Comparison of ENCODE assay signal across 16 mouse cellular contexts in the genomic region with DNA sequence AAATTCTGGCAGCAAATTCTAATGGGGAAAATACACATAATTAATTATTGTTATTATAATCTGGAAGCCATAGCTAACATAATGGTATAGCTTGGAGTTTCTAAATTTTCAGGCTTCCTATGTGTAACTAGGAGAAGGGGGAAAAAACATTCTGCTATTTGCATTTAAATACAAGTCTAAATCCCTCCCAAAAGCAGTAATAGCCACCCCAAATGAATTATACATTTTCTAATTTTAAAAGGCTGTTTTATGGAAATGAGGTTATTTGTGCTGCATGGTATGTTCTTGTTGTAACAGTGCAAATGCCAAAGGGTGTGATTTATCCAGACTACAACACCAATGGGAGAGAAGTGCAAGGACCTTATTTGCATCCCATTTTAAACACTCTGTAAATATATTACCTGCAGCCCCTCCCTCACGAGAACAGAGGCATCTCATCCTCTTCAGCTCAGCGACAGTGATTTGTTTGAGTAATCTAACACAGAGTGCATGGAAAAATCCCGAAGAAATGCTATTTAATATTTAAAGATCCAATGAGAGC.
DNase-seq lines count a peak whose midpoint lies in the region; ATAC-seq lines count a peak whose summit lies in the region.
"Had no signal": no experiment of that assay in that cellular context is flagged by ENCODE, and none has a peak within 500 bp of the region (broad histone marks: within the 10 kb centered on the region; RNA-seq: fewer than 3 reads in every experiment).

No protein-coding gene starts in this region.

- no peaks in the 10 kb centered on the region for H3K27me3 ChIP-seq in hindbrain, embryonic 13.5 days
- H3K27me3 ChIP-seq in midbrain, embryonic 14.5 days (ENCODE audit: control insufficient read depth, insufficient read depth, low read length) = no peaks in the 10 kb centered on the region

- H3K9me3 ChIP-seq in hindbrain, embryonic 13.5 days = no peaks in the 10 kb centered on the region
- no peaks in the 10 kb centered on the region for H3K9me3 ChIP-seq in midbrain, embryonic 14.5 days (ENCODE audit: control insufficient read depth, low read length)

- no peak overlapping the region for H3K4me3 ChIP-seq in hindbrain, embryonic 13.5 days
- no peak overlapping the region for H3K4me3 ChIP-seq in midbrain, embryonic 14.5 days (replicated peaks; ENCODE audit: low read depth, low read length)

- ATAC-seq in frontal cortex, adult (ENCODE audit: low TSS enrichment) = peak; percentile 47
- ATAC-seq in hindbrain, embryonic 13.5 days (ENCODE audit: low FRiP score) = peak; percentile 78; the same call in 1 of the 2 replicates
- peak; percentile 70 for ATAC-seq in midbrain, embryonic 14.5 days (ENCODE audit: low FRiP score, low TSS enrichment)
- ATAC-seq: inflammation-experienced regulatory T-cells, adult 6 months had no signal

- no peak overlapping the region for H3K27ac ChIP-seq in hindbrain, embryonic 13.5 days
- 0 out of 2 replicates have a peak overlapping the region, but pooled peaks have one; percentile 2 for H3K27ac ChIP-seq in midbrain, embryonic 14.5 days (replicated peaks; ENCODE audit: low read depth, low read length)

- 48% methylated on average over 3 of the region's 3 CpGs for WGBS in hindbrain, embryonic 13.5 days
- 25% methylated on average over 3 of the region's 3 CpGs for WGBS in midbrain, embryonic 14.5 days

- DNase-seq in frontal cortex, postnatal 14 days (ENCODE audit: low spot score in 2 of 2) = no peak
- DNase-seq in midbrain, embryonic 14.5 days = peak; percentile 46
- peak; percentile 1 for DNase-seq in telencephalon, adult 2 months (ENCODE audit: low read depth, low spot score)
- DNase-seq in ovary, postnatal 36 days (ENCODE audit: low spot score) = no peak
- no peak for DNase-seq in kidney, adult 8-10 months
- no peak for DNase-seq in right cerebral cortex, postnatal 36 days (ENCODE audit: low spot score in 2 of 2)
- DNase-seq: cerebellum, postnatal 25 days; gastrocnemius, postnatal 25 days; lung, adult 2 months; lung, postnatal 4 days; right cerebral cortex, adult 18-20 months; spleen, adult 18-20 months; thymus, postnatal 14 days had no signal

- H3K36me3 ChIP-seq in hindbrain, embryonic 13.5 days = no peaks in the 10 kb centered on the region
- no peaks in the 10 kb centered on the region for H3K36me3 ChIP-seq in midbrain, embryonic 14.5 days (ENCODE audit: control insufficient read depth, insufficient read depth, low read length)

- H3K4me1 ChIP-seq in hindbrain, embryonic 13.5 days (replicated peaks) = peaks cover 8% of the 10 kb centered on the region; the same call in 1 of the 2 replicates
- H3K4me1 ChIP-seq in midbrain, embryonic 14.5 days (ENCODE audit: control insufficient read depth, insufficient read depth, low read length) = 0 out of 2 replicates have a peak, but pooled peaks cover 4% of the 10 kb centered on the region

- no peak overlapping the region for H3K4me2 ChIP-seq in hindbrain, embryonic 13.5 days
- no peak overlapping the region for H3K4me2 ChIP-seq in midbrain, embryonic 14.5 days (ENCODE audit: low read length)

- no peak overlapping the region for H3K9ac ChIP-seq in hindbrain, embryonic 13.5 days
- no peak overlapping the region for H3K9ac ChIP-seq in midbrain, embryonic 14.5 days (replicated peaks; ENCODE audit: low read length)

Comparison
In these comparisons a context has a peak if more than half of its experiments do, and no peak if none do; other contexts are left out.
1. DNase-seq: peak in midbrain, embryonic 14.5 days (single experiment) and telencephalon, adult 2 months (single experiment); none in frontal cortex, postnatal 14 days (0 of 2), ovary, postnatal 36 days (single experiment), kidney, adult 8-10 months (0 of 2) and right cerebral cortex, postnatal 36 days (0 of 2).
2. Peak in every context shown above with its lines, with median percentiles within 50 percentile points of each other: ATAC-seq.